Mouse (Mus musculus) brain, embryonic 14.5 days (tissue): ENCODE results near the gene Cep83. TPM values are rescaled to one million over a fixed set of nuclear protein-coding genes. Genes with fewer than 3 reads are reported as not detected.

Experiments used
- DNase-seq: peaks from one replicate; pipeline ENCODE4 v3.0.0-alpha.2; 2011; ENCODE audit warnings: low read depth
- CTCF ChIP-seq: fragments of 200-500 bp; IDR thresholded peaks from 2 replicates; pipeline ENCODE4 v1.5.1; 2012; ENCODE audit warnings: inconsistent platforms, mild to moderate bottlenecking, moderate library complexity, borderline replicate concordance; ENCODE audit not compliant: insufficient read depth, insufficient read length; ENCODE audit errors: extremely low read depth
- POLR2A ChIP-seq: fragments of 200-500 bp; IDR thresholded peaks from 2 replicates; pipeline ENCODE4 v1.6.1; 2012; ENCODE audit warnings: mild to moderate bottlenecking, inconsistent platforms, borderline replicate concordance; ENCODE audit not compliant: poor library complexity, insufficient read depth, insufficient read length, severe bottlenecking; ENCODE audit errors: extremely low read depth
- polyA plus RNA-seq: library from polyadenylated mRNA; depleted of rRNA; stranded (reverse); fragments of >200 nt; gene quantifications from 2 replicates; pipeline ENCODE4 v1.2.3, GENCODE M21; 2012; rRNA removed

The Cep83 gene
- polyA plus RNA-seq = 24.1 and 24.6 TPM in 2 replicates

DNA sequence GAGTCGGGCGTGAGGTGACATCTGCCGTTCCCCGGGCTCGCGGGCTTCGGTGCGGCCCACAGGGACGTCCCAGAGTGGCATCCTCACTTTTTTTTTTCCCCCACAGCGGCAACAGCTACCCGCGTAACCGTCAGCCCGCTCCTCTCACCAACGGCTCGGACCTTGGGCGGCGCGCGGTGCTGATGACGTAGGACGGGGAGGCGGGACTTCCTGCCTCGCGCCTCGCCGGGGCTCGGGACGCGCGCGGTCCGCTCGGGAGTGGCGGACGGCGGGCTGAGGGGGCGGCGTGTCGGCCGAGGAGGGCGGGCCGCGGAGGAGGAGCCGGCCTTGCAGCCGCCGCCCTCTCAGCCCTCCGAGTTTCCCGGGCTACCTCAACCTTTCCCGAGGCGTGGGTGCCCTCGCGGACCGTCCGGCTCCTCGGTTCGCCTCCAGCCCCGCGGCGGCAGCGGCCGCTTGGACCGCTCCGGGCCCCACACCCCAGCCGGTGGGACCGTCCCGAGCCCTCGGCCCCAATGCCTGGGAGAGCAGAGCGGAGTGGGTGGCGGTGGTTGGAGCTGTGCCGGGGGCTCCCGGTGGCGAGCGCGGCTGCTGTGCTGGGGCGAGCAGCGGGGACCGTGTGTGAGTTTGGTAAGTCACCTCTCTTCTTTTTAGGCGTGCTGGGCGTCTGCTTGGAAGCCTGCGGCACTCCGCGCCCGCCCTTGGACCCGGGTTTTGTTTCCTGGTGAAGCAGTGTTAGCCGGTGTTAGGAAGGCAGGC is at the start of gene Cep83:
Gene Cep83 (plus strand): TSS at position 235 of the 756 bp plus-strand sequence.
- TF ChIP-seq POLR2A (peak; percentile 86), CTCF (no peak)
- peak; percentile 96 for DNase-seq

- DNase-seq = no peak
- TF ChIP-seq CTCF (no peak), POLR2A (no peak)
Measured at GRCm38 (mm10) chr10:94639281-94639680, 49.2 kb upstream of the Cep83 start.

- DNase-seq = no peak
- TF ChIP-seq CTCF (no peak), POLR2A (no peak)
Measured at GRCm38 (mm10) chr10:94640067-94640466, 48.4 kb upstream of the Cep83 start.

GRCm38 (mm10) chr10:94664036-94664435 is 24.4 kb upstream of the Cep83 start:
- no peak for TF ChIP-seq POLR2A
- TF ChIP-seq CTCF = no peak
- DNase-seq = no peak

- TF ChIP-seq POLR2A = no peak
- TF ChIP-seq CTCF = no peak
- no peak for DNase-seq
Measured at GRCm38 (mm10) chr10:94664455-94664854, 24.0 kb upstream of the Cep83 start.

DNA sequence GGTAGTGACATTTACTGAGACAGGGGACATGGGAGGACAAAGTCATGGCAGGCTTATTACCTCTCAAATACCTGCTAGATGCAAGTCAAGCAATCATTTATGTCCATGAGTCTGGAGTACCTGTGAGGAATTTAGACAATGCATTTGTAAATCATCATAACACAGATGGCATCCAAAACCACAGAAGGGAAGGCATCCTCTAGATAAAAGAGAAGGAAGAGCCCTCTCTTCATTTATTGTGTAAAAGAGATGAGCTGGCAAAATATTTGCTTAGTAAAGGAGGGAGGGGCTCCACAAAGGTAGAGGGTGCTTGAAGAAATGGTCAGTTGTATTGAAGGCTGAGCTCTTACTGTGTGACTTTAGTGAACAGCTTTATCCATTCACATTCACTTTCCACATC is 20.3 kb upstream of the Cep83 start:
- TF ChIP-seq POLR2A (no peak), CTCF (no peak)
- DNase-seq = no peak

- DNase-seq = peak; percentile 57
- TF ChIP-seq POLR2A (no peak), CTCF (no peak)
Measured at GRCm38 (mm10) chr10:94687801-94688419, 544 bp upstream of the Cep83 start.

DNA sequence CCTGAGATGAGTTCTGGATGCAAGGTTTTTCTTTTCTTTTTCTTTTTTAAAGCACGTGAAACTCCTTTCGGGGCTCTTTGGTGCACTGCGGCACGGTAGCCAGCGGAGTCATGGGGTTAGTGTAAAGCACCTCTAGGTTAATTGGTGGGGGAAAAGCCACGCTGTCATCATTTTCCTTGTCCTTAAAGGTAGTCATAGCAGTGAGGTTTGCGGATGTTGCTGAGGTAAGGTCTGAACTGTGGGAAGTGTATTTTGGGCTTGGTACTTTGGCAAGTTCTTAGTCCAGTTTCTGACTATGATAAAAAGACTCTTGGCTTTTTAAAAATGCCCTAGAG is 689 bp downstream of the Cep83 start:
- no peak for DNase-seq
- TF ChIP-seq POLR2A = no peak
- no peak for TF ChIP-seq CTCF

GRCm38 (mm10) chr10:94690376-94690775 is 1.9 kb downstream of the Cep83 start:
- no peak for TF ChIP-seq CTCF
- TF ChIP-seq POLR2A = no peak
- no peak for DNase-seq

DNA sequence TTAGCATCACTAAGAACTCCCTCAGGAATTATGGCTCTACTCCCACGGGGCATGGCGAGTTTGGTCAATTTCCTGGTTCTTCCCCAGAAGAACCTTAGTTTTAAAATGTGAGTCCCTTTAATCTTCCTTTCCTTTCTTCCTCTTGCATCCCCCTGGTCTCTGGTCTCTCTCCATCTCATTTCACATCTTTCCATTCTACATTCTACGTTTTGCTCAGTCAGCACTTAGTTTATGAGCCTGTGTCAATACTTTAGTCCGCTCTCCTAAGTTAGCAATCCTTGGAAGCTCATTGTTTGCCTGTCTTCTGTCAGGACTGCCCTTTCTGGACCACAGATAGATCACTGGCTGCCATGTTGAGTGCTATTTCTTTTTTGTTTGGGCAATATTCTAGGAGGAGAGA is 3.7 kb downstream of the Cep83 start:
- TF ChIP-seq POLR2A = no peak
- no peak for TF ChIP-seq CTCF
- DNase-seq = no peak

GRCm38 (mm10) chr10:94705643-94706258 is 17.3 kb downstream of the Cep83 start:
- DNase-seq = no peak
- no peak for TF ChIP-seq CTCF
- no peak for TF ChIP-seq POLR2A

GRCm38 (mm10) chr10:94706695-94707094 is 18.2 kb downstream of the Cep83 start:
- no peak for DNase-seq
- TF ChIP-seq POLR2A (no peak), CTCF (no peak)
